Mouse (Mus musculus): Measurements from ENCODE around the gene Cd72. TPM values are rescaled to one million over a fixed set of nuclear protein-coding genes. Genes with fewer than 3 reads are reported as not detected.

Cd72 gene
- polyA plus RNA-seq, 2 experiments, result 1.3 to 4.4 TPM

- Histone ChIP-seq H3K4me2 (replicated peaks; ENCODE audit: low read depth, low read length, severe bottlenecking) (peak overlapping the region; percentile 68), H3K27ac (replicated peaks; ENCODE audit: low read depth, low read length) (no peak overlapping the region), H3K27me3 (ENCODE audit: control insufficient read depth, insufficient read depth, low read length) (no peaks in the 10 kb centered on the region), H3K9me3 (ENCODE audit: control insufficient read depth, low read length) (no peaks in the 10 kb centered on the region), H3K4me3 (replicated peaks; ENCODE audit: low read length) (peak overlapping the region; percentile 56), H3K4me1 (ENCODE audit: control insufficient read depth, insufficient read depth, low read length) (peaks cover 35% of the 10 kb centered on the region), H3K9ac (ENCODE audit: low read depth, low read length, severe bottlenecking) (peak overlapping the region; percentile 22; the same call in 1 of the 2 replicates), H3K36me3 (ENCODE audit: control insufficient read depth, insufficient read depth, low read length) (peaks cover 26% of the 10 kb centered on the region)
- DNase-seq (ENCODE audit: low spot score), result no peak
- no peak for TF ChIP-seq POLR2A (IDR thresholded peaks at IDR 0.05; ENCODE audit: borderline replicate concordance, extremely low read depth, insufficient read depth, insufficient read length)
- 66% methylated on average over 4 of the region's 4 CpGs for WGBS
- no peak for ATAC-seq (ENCODE audit: low FRiP score, low read depth)
Observed at GRCm38 (mm10) chr4:43497946-43498345, 43.5 kb upstream of the Cd72 start.

GRCm38 (mm10) chr4:43497405-43497804, 43.0 kb upstream of the Cd72 start:
- no peak overlapping the region for H3K4me3 ChIP-seq (replicated peaks; ENCODE audit: low read length)
- TF ChIP-seq POLR2A (IDR thresholded peaks at IDR 0.05; ENCODE audit: borderline replicate concordance, extremely low read depth, insufficient read depth, insufficient read length), result no peak
- 88% methylated on average over 8 of the region's 8 CpGs for WGBS
- no peak overlapping the region for H3K27ac ChIP-seq (replicated peaks; ENCODE audit: low read depth, low read length)
- H3K4me1 ChIP-seq (ENCODE audit: control insufficient read depth, insufficient read depth, low read length), result peaks cover 35% of the 10 kb centered on the region
- H3K9me3 ChIP-seq (ENCODE audit: control insufficient read depth, low read length), result no peaks in the 10 kb centered on the region
- DNase-seq (ENCODE audit: low spot score) (no peak), ATAC-seq (ENCODE audit: low FRiP score, low read depth) (no peak)
- no peak overlapping the region; the same call in 1 of the 2 replicates for H3K4me2 ChIP-seq (replicated peaks; ENCODE audit: low read depth, low read length, severe bottlenecking)
- H3K9ac ChIP-seq (ENCODE audit: low read depth, low read length, severe bottlenecking), result no peak overlapping the region
- H3K36me3 ChIP-seq (ENCODE audit: control insufficient read depth, insufficient read depth, low read length), result peaks cover 26% of the 10 kb centered on the region
- no peaks in the 10 kb centered on the region for H3K27me3 ChIP-seq (ENCODE audit: control insufficient read depth, insufficient read depth, low read length)

GRCm38 (mm10) chr4:43496587-43496986, 42.2 kb upstream of the Cd72 start:
- Histone ChIP-seq H3K4me1 (ENCODE audit: control insufficient read depth, insufficient read depth, low read length) (peaks cover 33% of the 10 kb centered on the region), H3K4me3 (replicated peaks; ENCODE audit: low read length) (no peak overlapping the region), H3K9me3 (ENCODE audit: control insufficient read depth, low read length) (no peaks in the 10 kb centered on the region), H3K4me2 (replicated peaks; ENCODE audit: low read depth, low read length, severe bottlenecking) (no peak overlapping the region), H3K27ac (replicated peaks; ENCODE audit: low read depth, low read length) (no peak overlapping the region), H3K9ac (ENCODE audit: low read depth, low read length, severe bottlenecking) (no peak overlapping the region), H3K36me3 (ENCODE audit: control insufficient read depth, insufficient read depth, low read length) (peaks cover 26% of the 10 kb centered on the region), H3K27me3 (ENCODE audit: control insufficient read depth, insufficient read depth, low read length) (no peaks in the 10 kb centered on the region)
- TF ChIP-seq POLR2A (IDR thresholded peaks at IDR 0.05; ENCODE audit: borderline replicate concordance, extremely low read depth, insufficient read depth, insufficient read length), result no peak
- 70% methylated on average over 6 of the region's 6 CpGs for WGBS
- no peak for DNase-seq (ENCODE audit: low spot score)
- no peak for ATAC-seq (ENCODE audit: low FRiP score, low read depth)

- Histone ChIP-seq H3K27me3 (ENCODE audit: control insufficient read depth, insufficient read depth, low read length) (no peaks in the 10 kb centered on the region), H3K9me3 (ENCODE audit: control insufficient read depth, low read length) (no peaks in the 10 kb centered on the region), H3K36me3 (ENCODE audit: control insufficient read depth, insufficient read depth, low read length) (peaks cover 26% of the 10 kb centered on the region), H3K4me3 (replicated peaks; ENCODE audit: low read length) (peak overlapping the region; percentile 52), H3K4me2 (replicated peaks; ENCODE audit: low read depth, low read length, severe bottlenecking) (peak overlapping the region; percentile 73), H3K9ac (ENCODE audit: low read depth, low read length, severe bottlenecking) (peak overlapping the region; percentile 63), H3K27ac (replicated peaks; ENCODE audit: low read depth, low read length) (peak overlapping the region; percentile 87), H3K4me1 (ENCODE audit: control insufficient read depth, insufficient read depth, low read length) (peaks cover 24% of the 10 kb centered on the region)
- ATAC-seq (ENCODE audit: low FRiP score, low read depth), result no peak
- TF ChIP-seq POLR2A (IDR thresholded peaks at IDR 0.05; ENCODE audit: borderline replicate concordance, extremely low read depth, insufficient read depth, insufficient read length), result no peak
- no peak for DNase-seq (ENCODE audit: low spot score)
- 2% methylated on average over 9 of the region's 9 CpGs for WGBS
Observed at GRCm38 (mm10) chr4:43493846-43494240, 39.4 kb upstream of the Cd72 start.

- peak; percentile 91 for ATAC-seq (ENCODE audit: low FRiP score, low read depth)
- H3K27me3 ChIP-seq (ENCODE audit: control insufficient read depth, insufficient read depth, low read length), result no peaks in the 10 kb centered on the region
- H3K4me2 ChIP-seq (replicated peaks; ENCODE audit: low read depth, low read length, severe bottlenecking), result peak overlapping the region; percentile 73
- peak overlapping the region; percentile 63 for H3K9ac ChIP-seq (ENCODE audit: low read depth, low read length, severe bottlenecking)
- peaks cover 19% of the 10 kb centered on the region for H3K4me1 ChIP-seq (ENCODE audit: control insufficient read depth, insufficient read depth, low read length)
- H3K36me3 ChIP-seq (ENCODE audit: control insufficient read depth, insufficient read depth, low read length), result peaks cover 26% of the 10 kb centered on the region
- peak overlapping the region; percentile 52 for H3K4me3 ChIP-seq (replicated peaks; ENCODE audit: low read length)
- H3K9me3 ChIP-seq (ENCODE audit: control insufficient read depth, low read length), result no peaks in the 10 kb centered on the region
- peak; percentile 96 for DNase-seq (ENCODE audit: low spot score)
- peak; percentile 87; the same call in 1 of the 2 replicates for TF ChIP-seq POLR2A (IDR thresholded peaks at IDR 0.05; ENCODE audit: borderline replicate concordance, extremely low read depth, insufficient read depth, insufficient read length)
- WGBS, result under 1% methylated on average over 47 of the region's 47 CpGs
- peak overlapping the region; percentile 87 for H3K27ac ChIP-seq (replicated peaks; ENCODE audit: low read depth, low read length)
Observed at GRCm38 (mm10) chr4:43493186-43493845, 38.9 kb upstream of the Cd72 start.

Data from limb, embryonic 14.5 days (tissue).